Mouse (Mus musculus): ENCODE data around the gene Tmem126b. TPM values are rescaled to one million over a fixed set of nuclear protein-coding genes. Genes with fewer than 3 reads are reported as not detected.

Tmem126b gene
- polyA plus RNA-seq, 1 experiment, result 33.5 TPM

- no peaks in the 10 kb centered on the region for H3K4me1 ChIP-seq (ENCODE audit: control insufficient read depth, insufficient read depth, low read length)
- peak; percentile 95 to 97 for DNase-seq
- peak within 1 kb of the TSS; percentile 82 for H3K27ac ChIP-seq (ENCODE audit: insufficient read depth, low read length)
- TF ChIP-seq CTCF (IDR thresholded peaks at IDR 0.05; ENCODE audit: borderline replicate concordance, insufficient read depth, low read depth, low read length), result no peak
- peak; percentile 74; the same call in 1 of the 2 replicates for TF ChIP-seq POLR2A (IDR thresholded peaks at IDR 0.05; ENCODE audit: borderline replicate concordance, insufficient read depth, low read length)
- peak within 1 kb of the TSS; percentile 60 for H3K4me3 ChIP-seq (replicated peaks; ENCODE audit: insufficient read depth, low read depth, low read length)
- H3K27me3 ChIP-seq (ENCODE audit: control insufficient read depth, insufficient read depth, low read length), result no peaks in the 10 kb centered on the region
- 0% methylated on average over 54 of the region's 54 CpGs for WGBS
Observed at GRCm38 (mm10) chr7:90442518-90443080, 33.2 kb downstream of the Tmem126b start, which contains the start of gene Crebzf. TSS of gene Crebzf (plus strand) at chr7:90442729.

- no peak for TF ChIP-seq POLR2A (IDR thresholded peaks at IDR 0.05; ENCODE audit: borderline replicate concordance, insufficient read depth, low read length)
- no peak for TF ChIP-seq CTCF (IDR thresholded peaks at IDR 0.05; ENCODE audit: borderline replicate concordance, insufficient read depth, low read depth, low read length)
- 6% methylated on average over 4 of the region's 4 CpGs for WGBS
- DNase-seq, result no peak
- Histone ChIP-seq H3K4me3 (replicated peaks; ENCODE audit: insufficient read depth, low read depth, low read length) (peak overlapping the region; percentile 60), H3K4me1 (ENCODE audit: control insufficient read depth, insufficient read depth, low read length) (no peaks in the 10 kb centered on the region), H3K27ac (ENCODE audit: insufficient read depth, low read length) (peak overlapping the region; percentile 27; the same call in 1 of the 2 replicates), H3K27me3 (ENCODE audit: control insufficient read depth, insufficient read depth, low read length) (no peaks in the 10 kb centered on the region)
Observed at GRCm38 (mm10) chr7:90442070-90442469, 33.7 kb downstream of the Tmem126b start.

- TF ChIP-seq POLR2A (IDR thresholded peaks at IDR 0.05; ENCODE audit: borderline replicate concordance, insufficient read depth, low read length) (no peak), CTCF (IDR thresholded peaks at IDR 0.05; ENCODE audit: borderline replicate concordance, insufficient read depth, low read depth, low read length) (no peak)
- Histone ChIP-seq H3K4me3 (replicated peaks; ENCODE audit: insufficient read depth, low read depth, low read length) (no peak overlapping the region), H3K27ac (ENCODE audit: insufficient read depth, low read length) (no peak overlapping the region), H3K4me1 (ENCODE audit: control insufficient read depth, insufficient read depth, low read length) (no peaks in the 10 kb centered on the region), H3K27me3 (ENCODE audit: control insufficient read depth, insufficient read depth, low read length) (no peaks in the 10 kb centered on the region)
- 86% methylated on average over 4 of the region's 4 CpGs for WGBS
- DNase-seq, result no peak
Observed at GRCm38 (mm10) chr7:90440044-90440443, 35.8 kb downstream of the Tmem126b start.

GRCm38 (mm10) chr7:90432221-90432620 is 43.6 kb downstream of the Tmem126b start:
- TF ChIP-seq CTCF (IDR thresholded peaks at IDR 0.05; ENCODE audit: borderline replicate concordance, insufficient read depth, low read depth, low read length) (no peak), POLR2A (IDR thresholded peaks at IDR 0.05; ENCODE audit: borderline replicate concordance, insufficient read depth, low read length) (no peak)
- Histone ChIP-seq H3K27ac (ENCODE audit: insufficient read depth, low read length) (no peak overlapping the region), H3K27me3 (ENCODE audit: control insufficient read depth, insufficient read depth, low read length) (no peaks in the 10 kb centered on the region), H3K4me1 (ENCODE audit: control insufficient read depth, insufficient read depth, low read length) (peaks cover 2% of the 10 kb centered on the region; the same call in 1 of the 2 replicates), H3K4me3 (replicated peaks; ENCODE audit: insufficient read depth, low read depth, low read length) (no peak overlapping the region)
- DNase-seq, result peak in 1 of 2 experiments; percentile 51

- peak; percentile 36 to 57 for DNase-seq
- H3K4me1 ChIP-seq (ENCODE audit: control insufficient read depth, insufficient read depth, low read length), result no peaks in the 10 kb centered on the region
- TF ChIP-seq CTCF (IDR thresholded peaks at IDR 0.05; ENCODE audit: borderline replicate concordance, insufficient read depth, low read depth, low read length) (no peak), POLR2A (IDR thresholded peaks at IDR 0.05; ENCODE audit: borderline replicate concordance, insufficient read depth, low read length) (no peak)
- H3K27me3 ChIP-seq (ENCODE audit: control insufficient read depth, insufficient read depth, low read length), result no peaks in the 10 kb centered on the region
- WGBS, result 52% methylated on average over 9 of the region's 9 CpGs
- H3K4me3 ChIP-seq (replicated peaks; ENCODE audit: insufficient read depth, low read depth, low read length), result peak overlapping the region; percentile 78
- no peak overlapping the region for H3K27ac ChIP-seq (ENCODE audit: insufficient read depth, low read length)
Observed at GRCm38 (mm10) chr7:90427006-90427405, 48.8 kb downstream of the Tmem126b start.

GRCm38 (mm10) chr7:90426020-90427001 is 49.5 kb downstream of the Tmem126b start, which contains the start of gene Ccdc89:
TSS of gene Ccdc89 (plus strand) at chr7:90426577.
- no peaks in the 10 kb centered on the region for H3K4me1 ChIP-seq (ENCODE audit: control insufficient read depth, insufficient read depth, low read length)
- peak; percentile 83 to 91 for DNase-seq
- H3K27me3 ChIP-seq (ENCODE audit: control insufficient read depth, insufficient read depth, low read length), result no peaks in the 10 kb centered on the region
- 10% methylated on average over 29 of the region's 29 CpGs for WGBS
- H3K27ac ChIP-seq (ENCODE audit: insufficient read depth, low read length), result peak within 1 kb of the TSS; percentile 22; the same call in 1 of the 2 replicates
- TF ChIP-seq CTCF (IDR thresholded peaks at IDR 0.05; ENCODE audit: borderline replicate concordance, insufficient read depth, low read depth, low read length), result no peak
- peak; percentile 53; the same call in 1 of the 2 replicates for TF ChIP-seq POLR2A (IDR thresholded peaks at IDR 0.05; ENCODE audit: borderline replicate concordance, insufficient read depth, low read length)
- H3K4me3 ChIP-seq (replicated peaks; ENCODE audit: insufficient read depth, low read depth, low read length), result peak within 1 kb of the TSS; percentile 78

Other genes with a start within 250 kb of the Tmem126b start
- 0.10 TPM in 1 of 2 replicates, not detected in the other for gene Ccdc83, start 210.2 kb downstream of the Tmem126b start, polyA plus RNA-seq (2012; rRNA removed)
- 39.9 and 44.8 TPM in 2 replicates for gene Sytl2, start 173.7 kb downstream of the Tmem126b start, polyA plus RNA-seq (2012; rRNA removed)
- 1.3 TPM in 2 replicates for gene Ccdc89, start 49.4 kb downstream of the Tmem126b start, polyA plus RNA-seq (2012; rRNA removed)
- gene Crebzf, start 33.3 kb downstream of the Tmem126b start, polyA plus RNA-seq (2012; rRNA removed), result 135 and 143 TPM in 2 replicates
- gene Tmem126a, start 18.8 kb downstream of the Tmem126b start, polyA plus RNA-seq (2012; rRNA removed), result 43.6 and 43.8 TPM in 2 replicates
- 89.8 and 105 TPM in 2 replicates for gene Dlg2, start 671 bp upstream of the Tmem126b start, polyA plus RNA-seq (2012; rRNA removed)